Mouse (Mus musculus) kidney, adult 18-20 months (tissue): ENCODE measurements around the gene Arhgap35.
"Not testable (repeated sequence)": the region's sequence is repeated elsewhere in the genome, so short reads cannot be mapped to it uniquely, and the experiment has no call there.

ENCODE experiments used
- DNase-seq: peaks from one replicate; pipeline ENCODE4 v3.0.0; 2021

Gene Arhgap35

GRCm38 (mm10) chr7:16614888-16615715, at the start of gene Arhgap35:
Arhgap35 (minus strand) TSS chr7:16614993.
- peak; percentile 99 for DNase-seq

GRCm38 (mm10) chr7:16644260-16644659, 29.5 kb upstream of the Arhgap35 start:
- no peak for DNase-seq

- DNase-seq, result not testable (repeated sequence)
These were observed 28.3 kb upstream of the Arhgap35 start for GRCm38 (mm10) chr7:16643106-16643505.

- peak; percentile 31 for DNase-seq
These were observed 24.2 kb upstream of the Arhgap35 start for GRCm38 (mm10) chr7:16639028-16639427.

- DNase-seq, result no peak
These were observed 20.3 kb upstream of the Arhgap35 start for GRCm38 (mm10) chr7:16635116-16635515.

GRCm38 (mm10) chr7:16633913-16634312, 19.1 kb upstream of the Arhgap35 start:
- not testable (repeated sequence) for DNase-seq

GRCm38 (mm10) chr7:16631932-16632331, 17.1 kb upstream of the Arhgap35 start:
- DNase-seq, result no peak

GRCm38 (mm10) chr7:16631025-16631424, 16.2 kb upstream of the Arhgap35 start:
- DNase-seq, result no peak

GRCm38 (mm10) chr7:16629598-16630296, 15.0 kb upstream of the Arhgap35 start:
- peak; percentile 48 for DNase-seq

GRCm38 (mm10) chr7:16628096-16628771, 13.4 kb upstream of the Arhgap35 start:
- DNase-seq, result peak; percentile 49

- DNase-seq, result no peak
These were observed 8.9 kb upstream of the Arhgap35 start for GRCm38 (mm10) chr7:16623687-16624086.

- DNase-seq, result no peak
These were observed 8.3 kb upstream of the Arhgap35 start for GRCm38 (mm10) chr7:16623131-16623530.

- peak; percentile 24 for DNase-seq
These were observed 6.4 kb upstream of the Arhgap35 start for GRCm38 (mm10) chr7:16621066-16621622.

GRCm38 (mm10) chr7:16618661-16619211, 3.9 kb upstream of the Arhgap35 start:
- peak; percentile 82 for DNase-seq

GRCm38 (mm10) chr7:16617045-16617444, 2.3 kb upstream of the Arhgap35 start:
- peak; percentile 72 for DNase-seq

GRCm38 (mm10) chr7:16614171-16614887, 464 bp downstream of the Arhgap35 start:
- DNase-seq, result no peak

GRCm38 (mm10) chr7:16613461-16614170, 1.2 kb downstream of the Arhgap35 start:
- no peak for DNase-seq

- no peak for DNase-seq
These were observed 4.4 kb downstream of the Arhgap35 start for GRCm38 (mm10) chr7:16610345-16610744.

- DNase-seq, result no peak
These were observed 5.8 kb downstream of the Arhgap35 start for GRCm38 (mm10) chr7:16608961-16609360.

GRCm38 (mm10) chr7:16608046-16608445, 6.7 kb downstream of the Arhgap35 start:
- DNase-seq, result no peak

- not testable (repeated sequence) for DNase-seq
These were observed 8.0 kb downstream of the Arhgap35 start for GRCm38 (mm10) chr7:16606808-16607207.
